Mouse (Mus musculus) ES-Bruce4 (cell line): Measurements from ENCODE around the gene Hist1h2ac. TPM values are rescaled to one million over a fixed set of nuclear protein-coding genes. Genes with fewer than 3 reads are reported as not detected.
"Not testable (repeated sequence)": the region's sequence is repeated elsewhere in the genome, so short reads cannot be mapped to it uniquely, and the experiment has no call there.

Experiments
- H3K27ac ChIP-seq: 2 replicates; pipeline ENCODE4 v1.5.1; 2012; ENCODE audit warnings: low read length, inconsistent platforms; ENCODE audit not compliant: insufficient read depth
- H3K27me3 ChIP-seq: 2 replicates; pipeline ENCODE4 v1.6.1; 2012; ENCODE audit warnings: mild to moderate bottlenecking, low read length, inconsistent platforms; ENCODE audit not compliant: control insufficient read depth, poor library complexity, insufficient read depth, severe bottlenecking
- H3K36me3 ChIP-seq: 2 replicates; pipeline ENCODE4 v1.6.1; 2012; ENCODE audit warnings: inconsistent platforms, mild to moderate bottlenecking, low read length, moderate library complexity; ENCODE audit not compliant: control insufficient read depth, poor library complexity, insufficient read depth, severe bottlenecking
- H3K4me1 ChIP-seq: one replicate; pipeline ENCODE4 v1.8.1; 2011; ENCODE audit warnings: low read length; ENCODE audit not compliant: control insufficient read depth, insufficient read depth
- H3K4me3 ChIP-seq: 2 replicates; pipeline ENCODE4 v1.5.1; 2011; ENCODE audit warnings: low read depth, mild to moderate bottlenecking, low read length
- H3K9ac ChIP-seq: 2 replicates; pipeline ENCODE4 v1.6.1; 2012; ENCODE audit warnings: low read depth, mild to moderate bottlenecking, inconsistent platforms; ENCODE audit not compliant: poor library complexity, severe bottlenecking
- H3K9me3 ChIP-seq: replicated peaks from 2 replicates; pipeline ENCODE4 v1.6.1; 2012; ENCODE audit warnings: mild to moderate bottlenecking, low read length, inconsistent platforms; ENCODE audit not compliant: control insufficient read depth, poor library complexity, insufficient read depth, severe bottlenecking
- CTCF ChIP-seq: IDR thresholded peaks from one replicate; pipeline ENCODE4 v1.8.1; 2011; ENCODE audit warnings: low read depth, low read length
- EP300 ChIP-seq: IDR thresholded peaks from 2 replicates; pipeline ENCODE4 v1.6.1; 2011; ENCODE audit warnings: low read depth, low read length; ENCODE audit not compliant: insufficient read depth
- POLR2A ChIP-seq: IDR thresholded peaks from one replicate; pipeline ENCODE4 v1.8.1; 2011; ENCODE audit warnings: low read length; ENCODE audit not compliant: insufficient read depth
- polyA plus RNA-seq: library from polyadenylated mRNA; stranded (reverse); fragments of >200 nt; gene quantifications from 2 replicates; pipeline ENCODE4 v1.2.4, GENCODE M21; 2011; ENCODE audit warnings: low read depth; ENCODE audit not compliant: missing spikeins, insufficient read depth, insufficient read length

Hist1h2ac gene
- polyA plus RNA-seq, 1 experiment = 0.37 TPM

GRCm38 (mm10) chr13:23725213-23725612, 41.5 kb upstream of the Hist1h2ac start:
- no peaks in the 10 kb centered on the region for H3K36me3 ChIP-seq
- no peaks in the 10 kb centered on the region for H3K9me3 ChIP-seq
- H3K27me3 ChIP-seq = no peaks in the 10 kb centered on the region
- H3K4me1 ChIP-seq = no peaks in the 10 kb centered on the region
- no peak overlapping the region for H3K9ac ChIP-seq
- no peak for TF ChIP-seq POLR2A
- no peak for TF ChIP-seq CTCF
- TF ChIP-seq EP300 = no peak
- no peak overlapping the region for H3K27ac ChIP-seq
- H3K4me3 ChIP-seq = no peak overlapping the region

GRCm38 (mm10) chr13:23724239-23724638, 40.5 kb upstream of the Hist1h2ac start:
- H3K4me3 ChIP-seq = no peak overlapping the region
- no peaks in the 10 kb centered on the region for H3K27me3 ChIP-seq
- H3K9ac ChIP-seq = no peak overlapping the region
- H3K36me3 ChIP-seq = no peaks in the 10 kb centered on the region
- no peaks in the 10 kb centered on the region for H3K9me3 ChIP-seq
- no peak overlapping the region for H3K27ac ChIP-seq
- no peaks in the 10 kb centered on the region for H3K4me1 ChIP-seq
- TF ChIP-seq CTCF (no peak), POLR2A (no peak), EP300 (no peak)

GRCm38 (mm10) chr13:23717593-23718245, 34.0 kb upstream of the Hist1h2ac start:
- H3K36me3 ChIP-seq, H3K9ac ChIP-seq, H3K27ac ChIP-seq, H3K4me1 ChIP-seq, H3K27me3 ChIP-seq, H3K4me3 ChIP-seq, H3K9me3 ChIP-seq: not testable (repeated sequence)

GRCm38 (mm10) chr13:23717176-23717575, 33.4 kb upstream of the Hist1h2ac start:
- no peak overlapping the region for H3K4me3 ChIP-seq
- H3K4me1 ChIP-seq = no peaks in the 10 kb centered on the region
- H3K36me3 ChIP-seq = no peaks in the 10 kb centered on the region
- no peak overlapping the region for H3K9ac ChIP-seq
- TF ChIP-seq POLR2A (no peak), EP300 (no peak), CTCF (no peak)
- no peak overlapping the region for H3K27ac ChIP-seq
- H3K27me3 ChIP-seq = no peaks in the 10 kb centered on the region
- no peaks in the 10 kb centered on the region for H3K9me3 ChIP-seq

GRCm38 (mm10) chr13:23716261-23717042, 32.7 kb upstream of the Hist1h2ac start:
- TF ChIP-seq POLR2A (no peak), CTCF (no peak), EP300 (no peak)
- Histone ChIP-seq H3K9ac (no peak overlapping the region), H3K27me3 (no peaks in the 10 kb centered on the region), H3K4me3 (no peak overlapping the region), H3K4me1 (no peaks in the 10 kb centered on the region), H3K27ac (no peak overlapping the region), H3K9me3 (no peaks in the 10 kb centered on the region), H3K36me3 (no peaks in the 10 kb centered on the region)

GRCm38 (mm10) chr13:23710374-23711089, 26.8 kb upstream of the Hist1h2ac start, which contains the start of gene Hfe:
Hfe (minus strand) TSS chr13:23710854.
- Histone ChIP-seq H3K4me1 (no peaks in the 10 kb centered on the region), H3K9ac (peak within 1 kb of the TSS; percentile 24; the same call in 1 of the 2 replicates), H3K4me3 (peak within 1 kb of the TSS; percentile 10; the same call in 1 of the 2 replicates), H3K9me3 (no peaks in the 10 kb centered on the region), H3K27ac (no peak within 1 kb of the TSS), H3K36me3 (no peaks in the 10 kb centered on the region), H3K27me3 (peaks cover 4% of the 10 kb centered on the region; the same call in 1 of the 2 replicates)
- TF ChIP-seq CTCF = no peak
- no peak for TF ChIP-seq POLR2A
- TF ChIP-seq EP300 = no peak
